Mouse (Mus musculus) olfactory bulb, adult 2 months (tissue): Measurements from ENCODE around the gene Vapa.

Source experiments
- CTCF ChIP-seq: fragments of 200-500 bp; IDR thresholded peaks from 2 replicates; pipeline ENCODE4 v1.5.1; 2012; ENCODE audit warnings: low read depth, mild to moderate bottlenecking, low read length, moderate library complexity; ENCODE audit not compliant: insufficient read depth
- POLR2A ChIP-seq: fragments of 200-500 bp; IDR thresholded peaks from 2 replicates; pipeline ENCODE4 v1.6.1; 2012; ENCODE audit warnings: mild to moderate bottlenecking, low read depth, low read length, moderate library complexity; ENCODE audit not compliant: insufficient read depth

DNA sequence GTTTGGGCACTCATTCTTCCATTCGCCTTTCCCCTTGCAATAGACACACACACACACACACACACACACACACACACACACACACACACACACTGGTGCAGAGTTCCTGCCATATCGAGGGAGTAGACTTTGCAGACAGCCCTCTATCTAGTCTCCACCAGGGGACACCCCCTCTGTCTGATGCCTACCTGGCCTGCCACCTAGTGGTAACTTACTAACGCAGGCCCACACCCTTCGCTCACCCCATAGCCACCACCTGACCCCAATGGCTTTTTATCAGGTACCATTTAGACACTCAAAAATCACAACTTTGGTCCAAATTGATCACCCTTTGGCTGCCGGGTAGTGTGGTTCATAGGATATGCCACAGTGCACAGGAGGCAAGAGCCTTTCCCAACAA lies 54.1 kb downstream of the Vapa start:
- TF ChIP-seq CTCF (no peak), POLR2A (no peak)
